Comparison of ENCODE assay signal across 13 mouse cellular contexts in the genomic region with DNA sequence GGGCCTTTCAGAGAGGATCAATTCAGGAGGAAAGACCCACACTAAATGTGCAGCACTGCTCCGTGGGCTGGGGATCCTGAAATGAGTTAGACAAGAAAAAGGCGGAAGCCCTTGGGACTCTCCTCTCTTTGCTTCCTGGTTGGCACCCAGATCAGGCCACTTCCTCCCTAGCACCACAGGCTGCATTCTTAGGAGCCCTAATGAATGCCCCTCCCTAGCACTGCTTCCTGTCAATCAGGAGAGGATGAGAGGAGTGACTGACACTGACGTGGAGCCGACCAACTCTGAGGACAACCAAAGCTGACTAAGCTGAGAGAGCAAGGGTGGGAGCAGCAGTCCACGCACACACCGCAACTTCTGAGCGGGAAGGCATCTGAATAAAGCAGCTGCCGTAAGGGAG.
DNase-seq lines count a peak whose midpoint lies in the region; ATAC-seq and TF ChIP-seq lines count a peak whose summit lies in the region.
"Had no signal": no experiment of that assay in that cellular context is flagged by ENCODE, and none has a peak within 500 bp of the region (broad histone marks: within the 10 kb centered on the region; RNA-seq: fewer than 3 reads in every experiment).

No protein-coding gene starts in this region.

- no peak overlapping the region for H3K27ac ChIP-seq in lung, embryonic 14.5 days (ENCODE audit: low read depth)
- no peak overlapping the region for H3K27ac ChIP-seq in kidney, adult 2 months (ENCODE audit: insufficient read depth, low read depth, low read length)
- H3K27ac ChIP-seq in limb, embryonic 10.5 days: no peak overlapping the region
- H3K27ac ChIP-seq: midbrain, embryonic 13.5 days; stomach, embryonic 15.5 days had no signal

- H3K4me3 ChIP-seq in lung, embryonic 14.5 days (ENCODE audit: low read depth, low read length): no peak overlapping the region
- no peak overlapping the region for H3K4me3 ChIP-seq in kidney, adult 2 months (ENCODE audit: insufficient read depth, low read depth, low read length)
- H3K4me3 ChIP-seq in limb, embryonic 10.5 days: no peak overlapping the region
- H3K4me3 ChIP-seq: midbrain, embryonic 13.5 days; stomach, embryonic 15.5 days had no signal

- 83% methylated on average over 8 of the region's 8 CpGs for WGBS in lung, embryonic 14.5 days
- 75% methylated on average over 8 of the region's 8 CpGs for WGBS in kidney, adult 2 months
- 92% methylated on average over 8 of the region's 8 CpGs for WGBS in limb, embryonic 10.5 days

- TF ChIP-seq CTCF in lung, embryonic 14.5 days (IDR thresholded peaks at IDR 0.05; ENCODE audit: low read depth): no peak
- TF ChIP-seq CTCF in kidney, adult 2 months (conservative IDR thresholded peaks at IDR 0.05; ENCODE audit: insufficient read depth, insufficient read length, low read depth, low read length): no peak

- H3K9ac ChIP-seq in lung, embryonic 14.5 days: no peak overlapping the region
- H3K9ac ChIP-seq: midbrain, embryonic 13.5 days; stomach, embryonic 15.5 days had no signal

- DNase-seq in layer of hippocampus, adult 9-11 months: peak; percentile 34
- no peak for DNase-seq in layer of hippocampus, postnatal 36 days
- peak; percentile 35 to 63 for DNase-seq in heart, adult 9 months (ENCODE audit: low spot score in 2 of 2)
- DNase-seq in lung, embryonic 14.5 days: peak; percentile 30
- DNase-seq in skeletal muscle tissue, adult 2 months (ENCODE audit: low read depth, low spot score): peak; percentile 30
- DNase-seq in kidney, adult 2 months: no peak
- DNase-seq in limb, embryonic 10.5 days (ENCODE audit: low spot score): no peak
- DNase-seq: adrenal gland, postnatal 14 days; kidney, adult 9 months had no signal

- no peaks in the 10 kb centered on the region for H3K4me1 ChIP-seq in lung, embryonic 14.5 days (ENCODE audit: insufficient read depth)
- H3K4me1 ChIP-seq in kidney, adult 2 months (ENCODE audit: control insufficient read depth, insufficient read depth, low read length): no peaks in the 10 kb centered on the region
- H3K4me1 ChIP-seq in limb, embryonic 10.5 days: no peaks in the 10 kb centered on the region
- H3K4me1 ChIP-seq: midbrain, embryonic 13.5 days; stomach, embryonic 15.5 days had no signal

- ATAC-seq in lung, embryonic 14.5 days (ENCODE audit: insufficient read depth): no peak
- no peak for ATAC-seq in erythroblast, adult 5-6 weeks (replicated peaks; ENCODE audit: low FRiP score, poor library complexity, severe bottlenecking)
- ATAC-seq: forebrain, embryonic 14.5 days; midbrain, embryonic 13.5 days had no signal

- H3K27me3 ChIP-seq in lung, embryonic 14.5 days (ENCODE audit: insufficient read depth, low read length): no peaks in the 10 kb centered on the region
- H3K27me3 ChIP-seq in kidney, adult 2 months (replicated peaks; ENCODE audit: control insufficient read depth, insufficient read depth, low read length): no peaks in the 10 kb centered on the region
- no peaks in the 10 kb centered on the region for H3K27me3 ChIP-seq in limb, embryonic 10.5 days (ENCODE audit: low read depth, poor library complexity, severe bottlenecking)
- H3K27me3 ChIP-seq: midbrain, embryonic 13.5 days; stomach, embryonic 15.5 days had no signal

- H3K36me3 ChIP-seq in lung, embryonic 14.5 days (ENCODE audit: insufficient read depth): peaks cover 70% of the 10 kb centered on the region
- H3K36me3 ChIP-seq in kidney, adult 2 months (ENCODE audit: control insufficient read depth, insufficient read depth, low read length): no peaks in the 10 kb centered on the region; the same call in none of the 2 replicates
- H3K36me3 ChIP-seq in limb, embryonic 10.5 days: peaks cover 89% of the 10 kb centered on the region

- no peak overlapping the region for H3K4me2 ChIP-seq in lung, embryonic 14.5 days
- H3K4me2 ChIP-seq: midbrain, embryonic 13.5 days; stomach, embryonic 15.5 days had no signal

- TF ChIP-seq POLR2A in kidney, adult 2 months (IDR thresholded peaks at IDR 0.05; ENCODE audit: low read depth, low read length): no peak

- H3K9me3 ChIP-seq in lung, embryonic 14.5 days (ENCODE audit: low read depth, low read length): no peaks in the 10 kb centered on the region
- no peaks in the 10 kb centered on the region for H3K9me3 ChIP-seq in limb, embryonic 10.5 days (replicated peaks)
- H3K9me3 ChIP-seq: midbrain, embryonic 13.5 days; stomach, embryonic 15.5 days had no signal

Comparison
In these comparisons a context has a peak if more than half of its experiments do, and no peak if none do; other contexts are left out.
1. DNase-seq: peak in layer of hippocampus, adult 9-11 months (single experiment), heart, adult 9 months (2 of 2), lung, embryonic 14.5 days (single experiment) and skeletal muscle tissue, adult 2 months (single experiment); none in layer of hippocampus, postnatal 36 days (0 of 2), kidney, adult 2 months (single experiment) and limb, embryonic 10.5 days (single experiment).